Mouse (Mus musculus) left cerebral cortex, postnatal 4 days (tissue): ENCODE measurements at regions not wholly inside any gene's neighbourhood (a gene's known extent, or its start where the extent isn't known, plus 50 kb on each side); places are given as distances from the start of the nearest gene placed in this dataset.

Source experiments
- DNase-seq: peaks from one replicate; pipeline ENCODE4 v3.0.0-alpha.2; 2022
- intact Hi-C: fragments of 180-260 bp; cut with DNase I; formaldehyde crosslinking; loops from one replicate; pipeline ENCODE4 v1.15.1; 2025

- intact Hi-C loops = no loop called here
- DNase-seq = peak; percentile 3
Measured at GRCm38 (mm10) chr11:48442534-48443254, 357.4 kb upstream of the Rack1 start.

- intact Hi-C loops = no loop called here
- no peak for DNase-seq
Measured at GRCm38 (mm10) chr11:48436712-48437111, 363.4 kb upstream of the Rack1 start.

GRCm38 (mm10) chr11:48431316-48431715 lies 368.8 kb upstream of the Rack1 start:
- no peak for DNase-seq
- intact Hi-C loops = no loop called here

GRCm38 (mm10) chr11:48427423-48427822 lies 372.7 kb upstream of the Rack1 start:
- no peak for DNase-seq
- intact Hi-C loops = no loop called here

GRCm38 (mm10) chr11:48426446-48426845 lies 373.7 kb upstream of the Rack1 start:
- DNase-seq = no peak
- intact Hi-C loops = no loop called here

DNA sequence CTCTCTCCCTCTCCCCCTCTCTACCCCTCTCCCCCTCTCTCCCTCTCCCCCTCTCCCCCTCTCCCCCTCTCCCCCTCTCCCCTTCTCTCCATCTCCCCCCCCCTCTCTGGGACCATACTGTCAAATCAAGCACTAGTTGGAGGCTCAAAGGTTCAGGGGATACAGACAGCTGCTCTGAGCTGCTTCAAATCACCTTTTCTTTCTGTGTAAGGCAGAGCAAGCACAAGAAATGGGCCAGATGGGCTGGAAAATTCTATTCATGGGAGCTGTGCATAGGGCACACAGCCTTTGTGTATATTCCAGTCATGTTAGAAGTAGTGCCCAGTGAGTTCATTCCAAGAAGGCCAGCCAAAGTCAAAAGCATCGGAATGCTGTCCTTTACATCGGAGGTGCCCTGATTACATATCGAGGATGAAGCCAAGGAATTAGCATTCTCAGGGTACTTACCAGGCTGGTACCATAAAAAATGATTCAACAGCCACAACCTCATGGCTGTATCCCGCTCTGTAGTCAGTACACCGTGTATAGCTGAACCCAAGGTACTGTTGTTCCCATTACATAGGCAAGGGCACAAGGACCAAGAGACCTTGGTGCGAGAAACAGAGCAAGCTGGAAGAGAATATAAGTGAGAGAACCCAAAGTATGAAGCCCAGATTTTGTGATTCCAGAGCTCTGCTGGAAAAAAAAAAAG lies 381.9 kb upstream of the Rack1 start:
- DNase-seq = no peak
- intact Hi-C loops = no loop called here

- intact Hi-C loops = no loop called here
- peak; percentile 3 for DNase-seq
Measured at GRCm38 (mm10) chr11:48417615-48418014, 382.5 kb upstream of the Rack1 start.

DNA sequence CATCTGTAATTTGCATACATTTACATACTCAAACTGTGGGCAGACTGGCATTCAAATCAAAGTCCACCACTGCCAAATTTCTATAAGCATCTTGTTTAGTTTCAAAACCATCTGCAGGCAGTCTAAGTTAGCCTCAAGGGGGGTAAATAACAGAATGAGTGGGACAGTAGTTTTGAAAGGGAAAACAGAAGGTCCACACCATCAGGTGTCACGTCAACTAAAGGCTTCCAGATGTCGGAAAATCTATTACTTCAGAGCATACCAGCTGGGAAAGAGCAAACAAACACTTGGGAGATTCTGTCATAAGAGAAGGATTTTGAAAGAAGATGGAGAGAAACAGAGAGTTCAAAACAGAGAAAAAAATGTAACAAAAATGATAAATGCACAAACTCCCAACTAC lies 402.1 kb upstream of the Rack1 start:
- intact Hi-C loops = no loop called here
- DNase-seq = no peak

GRCm38 (mm10) chr11:48381489-48381888 lies 392.7 kb upstream of the Sgcd start:
- intact Hi-C loops = no loop called here
- no peak for DNase-seq

DNA sequence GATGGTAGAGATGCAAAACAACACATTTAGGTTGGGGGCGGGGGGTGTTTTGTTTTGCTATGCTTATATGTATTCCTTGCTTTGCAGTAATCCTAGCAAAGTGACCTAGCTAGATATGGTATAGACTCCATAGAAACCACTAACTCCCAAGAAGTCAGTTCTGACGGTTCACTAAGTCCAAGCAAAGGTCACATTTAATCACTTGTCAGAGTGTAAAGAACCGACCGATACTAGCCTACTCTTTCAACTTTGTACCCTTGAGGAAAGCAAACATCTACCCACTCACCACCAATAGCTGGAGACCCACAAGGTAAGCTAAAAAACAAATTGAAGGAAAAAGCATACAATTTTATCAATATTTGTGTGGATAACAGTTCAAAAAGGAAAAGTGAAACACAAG lies 389.3 kb upstream of the Sgcd start:
- intact Hi-C loops = no loop called here
- no peak for DNase-seq

GRCm38 (mm10) chr11:48377269-48377668 lies 388.5 kb upstream of the Sgcd start:
- DNase-seq = no peak
- intact Hi-C loops = no loop called here

DNA sequence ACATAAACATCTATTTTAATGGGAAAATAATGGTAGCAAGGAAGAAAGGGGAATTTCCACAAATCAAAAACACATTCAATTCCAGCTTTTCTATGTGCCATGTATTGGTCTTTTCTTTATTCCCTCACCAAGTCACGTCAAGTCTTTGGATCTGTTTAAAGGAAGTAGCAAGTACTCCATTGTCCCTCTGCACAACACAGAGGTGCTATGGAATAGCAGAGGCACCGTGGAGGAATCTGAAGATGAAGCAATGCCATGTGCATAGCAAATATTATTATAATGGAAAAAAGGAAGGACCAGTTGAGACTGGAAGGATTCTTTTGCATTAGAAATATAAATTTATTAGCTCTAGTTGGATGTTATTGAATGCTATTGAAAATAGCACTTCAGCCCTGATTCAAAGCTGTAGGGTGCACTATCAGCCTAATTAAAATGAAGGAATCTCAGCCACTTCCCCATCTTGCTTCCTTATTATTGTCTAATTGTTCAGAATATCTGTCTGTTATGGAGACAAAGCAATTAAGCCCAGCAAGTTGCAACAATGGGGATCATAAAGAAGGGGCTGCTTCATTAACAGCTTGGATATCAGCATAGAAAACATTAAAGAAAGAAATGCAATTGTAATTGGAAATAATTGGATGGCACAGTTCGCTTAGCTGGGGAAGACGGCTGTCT lies 362.7 kb upstream of the Sgcd start:
- no peak for DNase-seq
- intact Hi-C loops = no loop called here

GRCm38 (mm10) chr11:48314500-48314899 lies 325.7 kb upstream of the Sgcd start:
- DNase-seq = no peak
- intact Hi-C loops = no loop called here

DNA sequence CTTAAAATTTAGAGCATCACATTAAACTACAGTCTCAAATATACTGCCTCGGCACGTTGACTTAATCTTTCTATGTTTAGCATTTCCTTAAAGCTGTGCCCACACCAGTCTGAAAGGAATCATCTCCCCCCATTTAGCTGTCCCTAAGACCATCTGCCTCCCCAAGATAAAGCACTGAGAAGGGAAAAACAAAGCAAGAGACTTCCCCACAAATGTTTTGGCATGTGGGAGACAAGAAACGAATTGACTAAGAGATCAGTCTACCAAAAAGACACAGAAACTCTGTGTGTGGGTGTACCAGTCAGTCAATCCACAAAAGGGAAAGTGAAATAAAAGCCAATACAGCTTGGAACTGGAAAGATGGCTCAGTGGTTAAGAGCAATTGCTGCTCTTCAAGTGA lies 306.6 kb upstream of the Sgcd start:
- intact Hi-C loops = no loop called here
- no peak for DNase-seq

DNA sequence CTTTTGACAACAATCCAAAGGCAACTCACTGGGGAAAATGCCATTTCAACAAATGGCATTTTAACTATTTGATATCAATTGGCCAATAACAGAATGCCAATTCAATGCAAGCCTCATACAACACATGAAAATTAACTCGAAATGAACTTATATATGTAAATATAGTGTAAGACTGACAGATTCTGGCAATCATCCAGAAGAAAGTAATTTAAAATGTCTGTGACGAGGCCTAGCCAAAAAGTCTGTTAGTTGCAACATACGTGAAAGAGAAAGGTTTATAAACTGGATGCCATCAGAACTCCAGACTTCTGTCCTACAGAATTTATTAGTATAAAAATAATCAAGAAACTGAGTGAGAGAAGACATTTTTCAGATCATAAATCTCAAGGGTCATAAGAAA lies 273.7 kb upstream of the Sgcd start:
- intact Hi-C loops = no loop called here
- no peak for DNase-seq

DNA sequence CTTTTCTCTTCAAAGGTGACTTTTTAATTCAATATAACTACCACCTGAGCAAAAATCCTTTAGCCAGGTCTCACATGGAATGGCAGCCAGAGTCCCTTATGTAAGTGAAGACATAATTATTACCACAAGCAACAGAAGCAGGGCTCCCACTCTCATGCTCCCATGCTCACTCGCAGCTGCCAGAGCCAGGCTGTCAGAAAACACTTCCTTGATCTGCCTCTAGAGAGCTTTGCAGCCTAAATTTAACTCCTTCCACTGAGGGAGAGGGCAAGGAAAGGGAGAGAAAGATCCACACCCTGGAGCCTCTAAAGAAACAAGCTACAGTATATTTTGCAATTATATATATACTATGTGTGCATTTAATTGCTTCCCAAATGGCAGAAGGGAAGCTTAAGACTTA lies 272.3 kb upstream of the Sgcd start:
- intact Hi-C loops = no loop called here

DNA sequence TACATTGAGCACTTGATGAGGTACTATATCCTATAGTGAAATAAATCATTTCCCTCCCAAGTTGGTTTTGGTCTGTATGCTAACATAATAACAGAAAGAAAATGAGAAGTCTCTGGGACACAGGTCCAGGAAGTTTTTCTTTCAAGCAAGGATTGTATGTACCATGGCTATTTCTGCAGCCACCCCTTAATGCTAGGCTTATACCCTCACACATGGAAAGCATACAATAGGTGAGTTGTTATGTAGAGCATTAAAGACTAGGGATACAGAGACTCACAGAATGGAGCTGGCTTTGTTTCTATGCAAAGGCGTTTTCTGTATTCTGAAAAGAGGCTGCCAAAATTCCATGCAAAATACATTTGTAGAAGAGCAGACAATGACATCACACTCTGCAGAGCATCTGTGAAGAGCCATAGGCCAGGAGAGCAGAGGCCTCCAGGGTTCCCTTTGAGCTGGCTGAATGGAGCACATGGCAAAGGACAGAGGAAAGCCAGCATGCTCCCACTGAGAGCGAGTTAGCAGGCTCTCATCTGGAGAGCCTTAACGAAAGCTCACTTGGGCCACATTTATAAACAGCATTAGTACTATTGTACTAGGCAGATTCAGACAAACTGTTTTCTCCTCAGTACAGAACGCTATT lies 262.0 kb upstream of the Sgcd start:
- DNase-seq = peak; percentile 5
- intact Hi-C loops = no loop called here

More for the DNA sequence above, 272.3 kb upstream of the Sgcd start:
- no peak for DNase-seq

- intact Hi-C loops = no loop called here
- no peak for DNase-seq
Measured at GRCm38 (mm10) chr11:48249315-48249714, 260.5 kb upstream of the Sgcd start.

GRCm38 (mm10) chr11:48221156-48221555 lies 232.4 kb upstream of the Sgcd start:
- intact Hi-C loops = no loop called here
- peak; percentile 1 for DNase-seq

- intact Hi-C loops = no loop called here
- DNase-seq = no peak
Measured at GRCm38 (mm10) chr11:48219157-48219556, 230.4 kb upstream of the Sgcd start.

DNA sequence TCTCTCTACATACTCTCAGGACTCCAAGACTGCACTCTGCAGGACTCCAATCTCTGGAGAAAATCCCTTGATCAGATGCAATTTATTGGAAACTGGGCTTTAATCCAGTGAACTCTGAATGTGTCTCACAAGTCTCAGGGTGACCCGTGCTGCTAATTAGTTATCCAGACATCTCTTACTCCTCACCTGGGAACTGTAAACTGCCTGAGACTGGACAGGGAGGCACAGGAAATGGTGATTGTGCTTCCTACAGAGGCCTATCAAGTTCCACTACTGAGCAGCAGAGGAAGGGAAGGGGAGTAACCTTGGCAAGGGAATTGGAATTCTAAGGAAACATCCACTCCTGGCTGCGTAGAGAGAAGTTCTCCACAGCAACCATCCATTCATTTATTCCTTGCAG lies 228.0 kb upstream of the Sgcd start:
- intact Hi-C loops = no loop called here
- no peak for DNase-seq

GRCm38 (mm10) chr11:48186604-48187003 lies 197.8 kb upstream of the Sgcd start:
- intact Hi-C loops = no loop called here
- DNase-seq = peak; percentile 69
